Mouse (Mus musculus) midbrain, embryonic 10.5 days (tissue): ENCODE results near the gene Sbf2. TPM values are rescaled to one million over a fixed set of nuclear protein-coding genes. Genes with fewer than 3 reads are reported as not detected.
"Not testable (repeated sequence)": the region's sequence is repeated elsewhere in the genome, so short reads cannot be mapped to it uniquely, and the experiment has no call there.

Experiments
- DNase-seq: peaks from one replicate; pipeline ENCODE4 v3.0.0-alpha.2; 2017; ENCODE audit warnings: low spot score
- H3K27ac ChIP-seq: fragments of 300-500 bp; sonication (generic); replicated peaks from 2 replicates; pipeline ENCODE4 v1.5.1; 2016; ENCODE audit warnings: mild to moderate bottlenecking
- H3K27me3 ChIP-seq: fragments of 300-500 bp; sonication (generic); 2 replicates; pipeline ENCODE4 v1.6.1; 2016; ENCODE audit warnings: low read depth, mild to moderate bottlenecking; ENCODE audit not compliant: poor library complexity, severe bottlenecking
- H3K36me3 ChIP-seq: fragments of 300-500 bp; sonication (generic); 2 replicates; pipeline ENCODE4 v1.6.1; 2016; ENCODE audit warnings: mild to moderate bottlenecking, moderate library complexity
- H3K4me1 ChIP-seq: fragments of 300-500 bp; sonication (generic); 2 replicates; pipeline ENCODE4 v1.6.1; 2016
- H3K4me3 ChIP-seq: fragments of 300-500 bp; sonication (generic); 2 replicates; pipeline ENCODE4 v1.5.1; 2016; ENCODE audit warnings: mild to moderate bottlenecking, moderate library complexity
- H3K9me3 ChIP-seq: fragments of 300-500 bp; sonication (generic); replicated peaks from 2 replicates; pipeline ENCODE4 v1.6.1; 2016; ENCODE audit warnings: mild to moderate bottlenecking
- WGBS: fragments of 180-500 bp; shearing (Covaris S2); methylation state at CpG from one replicate; pipeline ENCODE4 v1.1.7; 2016; 5-methylcytosine and 5-hydroxymethylcytosine counted together
- polyA plus RNA-seq: library from polyadenylated mRNA; unstranded; fragments of >200 nt; fragmentation: Nextera tagmentation; extraction: Ambion mirVana; gene quantifications from 2 replicates; pipeline ENCODE4 v1.2.1, GENCODE M21; 2016

Sbf2 gene
- polyA plus RNA-seq, 1 experiment from 2014 or later = 29.8 TPM

GRCm38 (mm10) chr7:110597141-110597540 is 17.6 kb downstream of the Sbf2 start:
- H3K4me1 ChIP-seq = no peaks in the 10 kb centered on the region
- peaks cover 11% of the 10 kb centered on the region for H3K36me3 ChIP-seq
- no peaks in the 10 kb centered on the region for H3K27me3 ChIP-seq
- H3K9me3 ChIP-seq = no peaks in the 10 kb centered on the region; the same call in 1 of the 2 replicates
- DNase-seq = no peak
- H3K27ac ChIP-seq = no peak overlapping the region
- H3K4me3 ChIP-seq = no peak overlapping the region
- WGBS = 96% methylated on average over 1 of the region's 1 CpGs

GRCm38 (mm10) chr7:110593991-110594390 is 20.7 kb downstream of the Sbf2 start:
- H3K4me1 ChIP-seq, H3K4me3 ChIP-seq, H3K27me3 ChIP-seq, H3K9me3 ChIP-seq, H3K27ac ChIP-seq, DNase-seq, H3K36me3 ChIP-seq: not testable (repeated sequence)
- 91% methylated on average over 3 of the region's 3 CpGs for WGBS

- Histone ChIP-seq H3K36me3 (no peaks in the 10 kb centered on the region), H3K27ac (no peak overlapping the region), H3K27me3 (no peaks in the 10 kb centered on the region), H3K4me1 (no peaks in the 10 kb centered on the region), H3K4me3 (no peak overlapping the region), H3K9me3 (no peaks in the 10 kb centered on the region)
- DNase-seq = no peak
- WGBS = 88% methylated on average over 1 of the region's 1 CpGs
Observed at GRCm38 (mm10) chr7:110587721-110588120, 27.0 kb downstream of the Sbf2 start.

- no peaks in the 10 kb centered on the region for H3K9me3 ChIP-seq
- WGBS = 91% methylated on average over 2 of the region's 2 CpGs
- no peaks in the 10 kb centered on the region for H3K27me3 ChIP-seq
- H3K4me1 ChIP-seq = no peaks in the 10 kb centered on the region
- H3K36me3 ChIP-seq = no peaks in the 10 kb centered on the region
- no peak overlapping the region for H3K4me3 ChIP-seq
- H3K27ac ChIP-seq = no peak overlapping the region
- no peak for DNase-seq
Observed at GRCm38 (mm10) chr7:110585250-110585649, 29.5 kb downstream of the Sbf2 start.

GRCm38 (mm10) chr7:110584159-110584558 is 30.6 kb downstream of the Sbf2 start:
- WGBS = 80% methylated on average over 2 of the region's 2 CpGs

GRCm38 (mm10) chr7:110583705-110584104 is 31.0 kb downstream of the Sbf2 start:
- no peaks in the 10 kb centered on the region for H3K4me1 ChIP-seq
- no peak overlapping the region for H3K27ac ChIP-seq
- WGBS = 92% methylated on average over 3 of the region's 3 CpGs
- no peak overlapping the region for H3K4me3 ChIP-seq
- H3K36me3 ChIP-seq = no peaks in the 10 kb centered on the region
- H3K9me3 ChIP-seq = no peaks in the 10 kb centered on the region
- no peaks in the 10 kb centered on the region for H3K27me3 ChIP-seq
- no peak for DNase-seq

More at GRCm38 (mm10) chr7:110584159-110584558, 30.6 kb downstream of the Sbf2 start:
- Histone ChIP-seq H3K27ac (no peak overlapping the region), H3K4me1 (no peaks in the 10 kb centered on the region), H3K4me3 (no peak overlapping the region), H3K27me3 (no peaks in the 10 kb centered on the region), H3K9me3 (no peaks in the 10 kb centered on the region), H3K36me3 (no peaks in the 10 kb centered on the region)
- DNase-seq = no peak

GRCm38 (mm10) chr7:110565815-110566549 is 48.7 kb downstream of the Sbf2 start:
- 90% methylated on average over 4 of the region's 4 CpGs for WGBS
- no peak for DNase-seq
- Histone ChIP-seq H3K4me1 (no peaks in the 10 kb centered on the region), H3K36me3 (no peaks in the 10 kb centered on the region; the same call in 1 of the 2 replicates), H3K27me3 (no peaks in the 10 kb centered on the region), H3K27ac (no peak overlapping the region), H3K9me3 (no peaks in the 10 kb centered on the region; the same call in 1 of the 2 replicates), H3K4me3 (no peak overlapping the region)

- H3K27ac ChIP-seq = no peak overlapping the region
- DNase-seq = no peak
- 92% methylated on average over 1 of the region's 1 CpGs for WGBS
- peaks cover 10% of the 10 kb centered on the region for H3K4me1 ChIP-seq
- H3K9me3 ChIP-seq = no peaks in the 10 kb centered on the region; the same call in 1 of the 2 replicates
- H3K27me3 ChIP-seq = no peaks in the 10 kb centered on the region
- no peak overlapping the region for H3K4me3 ChIP-seq
- peaks cover 15% of the 10 kb centered on the region for H3K36me3 ChIP-seq
Observed at GRCm38 (mm10) chr7:110561647-110562046, 53.1 kb downstream of the Sbf2 start.

GRCm38 (mm10) chr7:110557001-110557400 is 57.7 kb downstream of the Sbf2 start:
- Histone ChIP-seq H3K9me3 (no peaks in the 10 kb centered on the region), H3K27me3 (no peaks in the 10 kb centered on the region), H3K4me1 (peaks cover 13% of the 10 kb centered on the region), H3K36me3 (peaks cover 15% of the 10 kb centered on the region), H3K4me3 (no peak overlapping the region), H3K27ac (no peak overlapping the region)
- DNase-seq = no peak

- Histone ChIP-seq H3K27ac (no peak overlapping the region), H3K36me3 (peaks cover 15% of the 10 kb centered on the region), H3K4me1 (peaks cover 13% of the 10 kb centered on the region), H3K27me3 (no peaks in the 10 kb centered on the region), H3K9me3 (no peaks in the 10 kb centered on the region), H3K4me3 (no peak overlapping the region)
- DNase-seq = no peak
Observed at GRCm38 (mm10) chr7:110556221-110556620, 58.5 kb downstream of the Sbf2 start.

GRCm38 (mm10) chr7:110555260-110555659 is 59.5 kb downstream of the Sbf2 start:
- Histone ChIP-seq H3K27me3 (no peaks in the 10 kb centered on the region), H3K4me1 (peaks cover 13% of the 10 kb centered on the region)
- 92% methylated on average over 1 of the region's 1 CpGs for WGBS

GRCm38 (mm10) chr7:110548268-110548667 is 66.5 kb downstream of the Sbf2 start:
- no peaks in the 10 kb centered on the region for H3K4me1 ChIP-seq
- H3K36me3 ChIP-seq = no peaks in the 10 kb centered on the region
- H3K9me3 ChIP-seq = no peaks in the 10 kb centered on the region
- no peak overlapping the region for H3K27ac ChIP-seq
- no peak for DNase-seq
- H3K4me3 ChIP-seq = no peak overlapping the region
- 90% methylated on average over 1 of the region's 1 CpGs for WGBS
- H3K27me3 ChIP-seq = no peaks in the 10 kb centered on the region

More at GRCm38 (mm10) chr7:110555260-110555659, 59.5 kb downstream of the Sbf2 start:
- Histone ChIP-seq H3K4me3 (no peak overlapping the region), H3K27ac (no peak overlapping the region), H3K36me3 (peaks cover 15% of the 10 kb centered on the region), H3K9me3 (no peaks in the 10 kb centered on the region)
- DNase-seq = no peak

GRCm38 (mm10) chr7:110543341-110543740 is 71.4 kb downstream of the Sbf2 start:
- WGBS = 91% methylated on average over 6 of the region's 6 CpGs
- Histone ChIP-seq H3K27ac (no peak overlapping the region), H3K27me3 (no peaks in the 10 kb centered on the region), H3K4me3 (no peak overlapping the region), H3K36me3 (no peaks in the 10 kb centered on the region), H3K9me3 (no peaks in the 10 kb centered on the region), H3K4me1 (peaks cover 5% of the 10 kb centered on the region)
- DNase-seq = no peak
